Mouse (Mus musculus): ENCODE measurements at regions not wholly inside any gene's neighbourhood (a gene's known extent, or its start where the extent isn't known, plus 50 kb on each side); places are given as distances from the start of the nearest gene placed in this dataset.
"Not testable (repeated sequence)": the region's sequence is repeated elsewhere in the genome, so short reads cannot be mapped to it uniquely, and the experiment has no call there.

GRCm38 (mm10) chr4:3343443-3343842, 158.3 kb upstream of the Vmn1r3 start:
- DNase-seq (ENCODE audit: extremely low spot score in 1 of 2, low spot score in 2 of 2); intact Hi-C loops (cut with DNase I): not testable (repeated sequence)

GRCm38 (mm10) chr4:3342696-3343095, 157.5 kb upstream of the Vmn1r3 start:
- intact Hi-C loops (cut with DNase I); DNase-seq (ENCODE audit: extremely low spot score in 1 of 2, low spot score in 2 of 2): not testable (repeated sequence)

GRCm38 (mm10) chr4:3342165-3342564, 157.0 kb upstream of the Vmn1r3 start:
- intact Hi-C loops (cut with DNase I); DNase-seq (ENCODE audit: extremely low spot score in 1 of 2, low spot score in 2 of 2): not testable (repeated sequence)
